Mouse (Mus musculus): ENCODE measurements at regions not wholly inside any gene's neighbourhood (a gene's known extent, or its start where the extent isn't known, plus 50 kb on each side); places are given as distances from the start of the nearest gene placed in this dataset.

DNA sequence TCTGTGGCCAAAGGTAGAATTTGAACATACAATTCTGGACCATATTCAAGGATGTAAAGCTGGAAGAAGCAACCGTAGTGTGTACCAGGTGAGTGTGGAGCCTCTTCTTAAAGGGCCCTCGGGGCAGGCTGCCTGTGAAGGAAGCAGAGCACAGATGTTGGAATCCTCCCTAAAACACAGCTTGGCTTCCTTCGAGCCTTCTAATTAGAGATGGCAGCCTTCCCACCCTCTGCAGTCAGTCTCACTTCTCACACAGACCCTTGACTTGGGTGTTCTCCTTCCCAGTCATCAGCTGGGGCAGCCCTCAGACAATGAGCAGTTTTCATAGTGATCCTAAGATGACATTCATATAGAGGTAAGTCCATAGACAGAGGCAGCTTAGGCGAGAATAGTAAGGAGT lies 371.7 kb upstream of the Gm10131 start:
- TF ChIP-seq POLR2A (IDR thresholded peaks at IDR 0.05; ENCODE audit: extremely low read depth, insufficient read depth, low read length) (no peak), CTCF (IDR thresholded peaks at IDR 0.05; ENCODE audit: extremely low read depth, insufficient read depth, low read length) (no peak)

All from cortical plate, adult 2 months (tissue).